Mouse (Mus musculus): Measurements from ENCODE around the gene Fgfr2.

Fgfr2 gene

DNA sequence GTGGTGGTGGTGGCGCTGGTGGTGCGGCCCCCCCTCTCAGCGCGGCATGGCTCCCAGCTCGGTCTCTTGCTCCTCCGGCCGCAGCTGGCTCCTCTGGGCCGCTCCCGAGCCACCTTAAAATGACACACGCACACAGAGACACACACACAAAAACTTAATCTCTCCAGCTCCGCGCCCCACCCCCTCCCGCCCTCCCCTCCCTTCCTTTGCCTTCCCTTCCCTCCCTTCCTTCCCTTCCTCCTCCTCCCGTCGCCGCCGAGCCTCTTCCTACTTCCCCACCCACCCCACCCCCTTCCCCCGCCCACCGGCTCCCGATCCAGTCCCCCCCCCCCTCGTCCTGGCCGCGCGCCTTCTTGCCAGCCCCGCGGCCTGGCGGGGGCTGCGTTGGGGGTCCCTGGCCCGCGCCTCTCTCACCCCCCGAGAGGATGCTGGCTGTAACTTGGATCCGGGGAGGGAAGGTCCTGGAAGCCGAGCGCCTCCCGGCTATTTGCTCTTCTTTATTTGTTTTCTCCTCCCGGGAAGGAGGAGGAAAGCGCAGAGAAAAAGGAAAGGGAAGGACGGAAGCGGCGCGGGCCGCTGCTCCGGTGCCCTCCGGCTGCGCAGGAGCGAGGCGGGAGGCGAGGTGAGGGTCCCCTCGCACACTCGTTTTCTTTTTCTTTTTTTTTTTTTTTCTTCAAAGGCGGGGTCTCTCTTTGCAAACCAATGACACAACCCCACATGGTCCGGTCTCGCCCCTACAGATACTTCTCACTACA is at the start of gene Fgfr2:
Fgfr2 (minus strand) TSS at position 107 of the 755 bp plus-strand sequence.
- DNase-seq: peak; percentile 22

- DNase-seq: no peak
These were observed 48.4 kb upstream of the Fgfr2 start for GRCm38 (mm10) chr7:133171403-133172032.

GRCm38 (mm10) chr7:133168928-133169327 is 45.8 kb upstream of the Fgfr2 start:
- DNase-seq: no peak

DNA sequence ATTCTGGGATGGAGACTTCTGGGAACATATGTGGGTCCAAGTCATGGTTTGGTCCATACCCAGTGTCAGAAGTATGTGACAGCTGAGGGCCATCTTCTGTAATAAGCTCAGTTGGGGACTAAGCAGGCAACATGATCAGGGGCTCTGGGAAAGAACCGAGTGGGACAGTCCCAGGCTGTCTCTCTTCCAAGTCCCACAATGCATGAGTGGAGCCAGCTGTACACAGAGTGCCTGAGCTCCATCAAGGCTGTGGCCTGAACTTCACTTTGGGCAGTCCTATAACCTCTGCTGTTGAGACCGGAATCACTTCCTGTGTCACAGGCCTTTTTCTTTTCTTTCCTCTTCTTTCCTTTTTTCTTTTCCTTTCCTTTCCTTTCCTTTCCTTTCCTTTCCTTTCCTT is 44.8 kb upstream of the Fgfr2 start:
- no peak for DNase-seq

- no peak for DNase-seq
These were observed 41.6 kb upstream of the Fgfr2 start for GRCm38 (mm10) chr7:133164770-133165169.

DNA sequence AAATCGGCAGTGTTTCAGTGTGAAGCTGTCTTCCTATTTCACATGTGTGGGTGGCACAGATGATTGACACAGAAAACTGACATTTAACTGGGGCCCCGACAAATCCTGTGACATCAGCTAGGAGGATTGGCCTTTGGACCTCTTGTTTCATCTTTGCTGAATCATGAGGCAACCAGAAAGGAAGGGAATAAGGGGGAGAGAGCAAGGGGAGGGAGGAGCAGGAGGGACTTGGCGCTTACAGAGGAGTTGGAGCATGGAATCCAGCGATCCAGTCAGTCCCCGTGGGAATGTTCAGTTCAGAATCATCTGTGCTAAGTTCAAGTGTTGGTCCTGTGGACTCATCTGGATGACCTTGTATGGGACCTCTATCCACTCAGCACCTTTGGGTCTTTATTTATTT is 39.9 kb upstream of the Fgfr2 start:
- DNase-seq: no peak

GRCm38 (mm10) chr7:133162131-133162530 is 39.0 kb upstream of the Fgfr2 start:
- no peak for DNase-seq

- DNase-seq: no peak
These were observed 38.4 kb upstream of the Fgfr2 start for GRCm38 (mm10) chr7:133161362-133162080.

GRCm38 (mm10) chr7:133159519-133159918 is 36.4 kb upstream of the Fgfr2 start:
- no peak for DNase-seq

GRCm38 (mm10) chr7:133155621-133156020 is 32.5 kb upstream of the Fgfr2 start:
- DNase-seq: no peak

- no peak for DNase-seq
These were observed 31.7 kb upstream of the Fgfr2 start for GRCm38 (mm10) chr7:133154846-133155245.

DNA sequence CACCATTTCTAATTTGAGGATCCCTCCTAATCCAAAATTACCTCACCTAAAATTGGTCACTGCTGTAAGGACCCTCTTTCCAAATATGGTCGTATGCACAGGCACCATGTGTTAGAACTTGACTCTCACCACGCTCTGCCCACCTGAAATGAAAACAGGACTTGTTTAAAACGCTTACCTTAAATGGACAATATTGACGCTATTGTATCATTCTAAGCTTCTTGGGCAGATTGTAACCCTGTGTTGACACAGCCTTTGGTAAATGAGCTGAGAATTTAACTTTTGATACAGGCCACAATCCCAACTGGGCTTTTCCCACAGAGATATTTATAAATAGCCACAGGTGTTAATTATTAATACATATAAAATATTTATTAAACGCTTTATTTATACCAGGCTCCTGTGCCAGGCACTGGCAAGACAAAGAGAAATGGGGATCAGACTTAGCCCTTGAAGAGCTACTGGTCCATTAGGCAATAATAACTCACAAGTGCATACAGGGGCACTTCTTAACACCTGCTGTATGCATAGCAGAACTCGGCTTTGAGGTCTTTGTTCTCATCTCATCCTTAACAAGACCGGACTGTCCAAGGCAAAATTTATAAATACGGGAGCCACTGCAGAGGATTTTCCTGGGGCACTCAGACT is 16.7 kb upstream of the Fgfr2 start:
- no peak for DNase-seq

DNA sequence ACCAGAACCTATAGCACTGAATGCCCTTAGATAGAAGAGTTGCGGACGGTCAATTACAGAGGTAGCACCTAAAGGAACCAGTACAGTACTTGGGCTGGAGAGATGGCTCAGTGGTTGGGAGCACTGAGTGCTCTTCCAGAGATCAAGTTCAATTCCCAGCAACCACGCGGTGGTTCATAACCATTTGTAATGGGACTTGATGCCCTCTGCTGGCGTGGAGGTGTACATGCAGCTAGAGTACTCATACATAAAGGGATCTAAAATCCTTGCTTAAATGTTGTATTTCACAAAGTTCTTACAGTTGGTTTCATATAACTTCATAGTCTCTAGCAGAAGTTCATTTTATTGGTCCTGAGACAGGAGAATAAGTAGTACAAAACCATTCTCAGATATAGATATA is 10.4 kb upstream of the Fgfr2 start:
- no peak for DNase-seq

GRCm38 (mm10) chr7:133132702-133133101 is 9.6 kb upstream of the Fgfr2 start:
- no peak for DNase-seq

DNA sequence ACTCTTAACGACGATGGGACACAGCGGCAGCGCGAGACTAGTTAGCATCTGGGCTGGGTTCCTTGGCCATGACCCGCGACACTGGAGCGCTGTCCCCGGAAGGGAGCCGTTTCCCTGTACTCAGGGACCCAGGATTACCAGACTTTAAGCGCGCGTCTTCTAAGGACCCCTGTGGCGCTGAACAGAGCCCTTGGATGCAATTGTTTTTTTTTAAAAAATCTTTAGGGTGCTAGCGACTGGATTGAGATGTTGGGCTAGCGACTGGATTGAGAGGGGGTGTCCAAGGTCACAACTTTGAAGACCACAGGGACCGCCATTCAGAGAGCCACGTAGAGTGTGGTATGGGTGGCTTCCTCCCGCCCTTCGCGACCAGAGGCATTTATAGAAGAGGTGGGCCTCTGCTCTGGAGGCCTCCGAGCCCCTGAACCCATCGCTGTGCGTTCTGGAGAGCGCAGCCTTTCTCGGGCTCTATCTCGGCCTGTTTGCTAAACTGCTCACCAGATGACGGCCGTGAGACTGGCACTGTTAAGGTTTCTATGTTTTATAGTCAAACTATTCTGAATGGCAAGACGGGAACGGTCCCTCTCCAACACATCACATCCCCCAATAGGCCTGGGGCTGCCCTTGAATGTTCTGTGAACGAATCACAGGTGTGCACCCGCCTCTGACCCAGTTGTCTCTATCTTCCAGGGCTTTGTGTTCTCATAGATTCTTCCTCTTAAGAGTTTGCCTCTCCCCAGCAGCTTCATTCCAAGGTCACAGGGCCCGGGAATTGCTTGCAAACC is 1.7 kb upstream of the Fgfr2 start:
- DNase-seq: no peak

DNA sequence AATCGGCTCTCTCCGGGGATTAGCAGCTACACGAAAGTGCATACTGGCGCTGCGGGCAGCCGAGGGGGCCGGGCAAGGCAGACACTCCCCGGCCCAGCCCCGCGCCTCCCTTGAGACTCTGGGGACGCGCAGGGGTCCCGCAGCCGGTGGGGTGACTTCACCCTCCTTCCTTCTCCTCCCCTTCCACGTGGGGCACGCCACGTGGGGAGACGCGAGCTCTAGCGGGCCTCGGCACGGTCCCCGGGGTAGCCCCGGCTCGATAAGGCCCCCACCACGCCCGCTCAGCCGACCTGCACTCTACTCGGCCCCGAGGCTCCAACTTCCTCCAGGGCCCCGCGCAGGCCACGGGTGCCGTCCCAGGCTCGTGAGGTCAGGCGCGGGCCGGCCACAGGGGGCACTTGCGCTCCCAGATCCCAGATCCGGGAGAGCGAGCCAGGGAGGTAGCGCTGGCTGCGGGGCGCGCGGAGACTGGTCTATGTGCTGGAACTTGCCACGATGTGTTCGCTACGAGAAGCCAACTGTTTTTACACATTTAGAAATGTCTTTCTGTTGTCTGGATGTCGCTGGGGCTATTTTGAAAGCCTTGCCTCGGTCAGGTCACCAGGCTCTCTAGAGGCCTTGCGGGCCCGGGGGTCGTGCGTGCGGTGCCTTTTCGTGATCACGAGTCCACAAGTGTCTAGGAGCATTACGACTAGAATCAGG is 1.0 kb upstream of the Fgfr2 start, which contains the start of gene Ctbp2:
Ctbp2 (minus strand) TSS at position 356 of the 702 bp plus-strand sequence.
- peak; percentile 42 for DNase-seq

DNA sequence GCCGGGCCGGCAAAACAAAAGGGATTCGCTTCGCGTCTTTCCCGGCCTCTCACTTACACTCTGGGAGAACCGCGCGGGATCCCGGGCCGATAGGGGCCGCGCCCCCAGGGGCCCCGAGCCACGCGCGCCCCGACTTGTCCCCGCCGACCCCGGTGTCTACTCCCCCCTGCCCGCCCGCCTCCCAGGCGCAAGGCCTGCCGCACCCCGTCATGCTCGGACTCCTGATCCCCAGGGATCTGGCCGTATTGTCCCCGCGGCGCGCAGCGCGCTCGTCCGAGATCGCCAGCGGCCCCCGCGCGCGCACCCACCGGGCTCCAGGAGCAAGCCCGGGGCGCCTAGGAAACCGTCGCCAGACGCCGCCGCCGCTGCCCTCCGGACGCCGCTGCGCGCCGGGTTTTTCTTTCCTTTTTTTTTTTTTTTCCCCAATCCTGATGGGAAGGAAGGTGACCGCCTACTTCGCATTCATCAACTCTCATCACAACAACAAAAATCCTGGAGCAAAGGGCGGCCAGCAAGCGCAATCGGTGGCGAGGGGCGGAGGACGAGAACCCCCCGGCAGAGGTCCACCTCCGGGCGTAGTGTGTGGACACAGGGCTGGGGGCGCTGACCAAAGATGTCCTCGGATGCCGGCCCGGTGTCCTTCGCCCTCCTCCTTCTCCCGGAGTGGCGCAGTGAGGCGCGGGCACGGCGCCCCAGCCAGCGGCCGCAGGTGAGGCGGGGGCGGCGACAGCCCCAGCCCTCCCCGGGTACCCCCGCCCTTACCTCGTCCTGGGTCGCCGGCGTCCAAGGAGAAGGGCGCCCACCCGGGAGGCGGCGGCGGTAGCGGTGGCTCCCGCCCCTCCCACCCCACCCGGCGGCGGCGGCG is 539 bp downstream of the Fgfr2 start:
- peak; percentile 23 for DNase-seq

- DNase-seq: no peak
These were observed 1.3 kb downstream of the Fgfr2 start for GRCm38 (mm10) chr7:133121661-133122378.

DNA sequence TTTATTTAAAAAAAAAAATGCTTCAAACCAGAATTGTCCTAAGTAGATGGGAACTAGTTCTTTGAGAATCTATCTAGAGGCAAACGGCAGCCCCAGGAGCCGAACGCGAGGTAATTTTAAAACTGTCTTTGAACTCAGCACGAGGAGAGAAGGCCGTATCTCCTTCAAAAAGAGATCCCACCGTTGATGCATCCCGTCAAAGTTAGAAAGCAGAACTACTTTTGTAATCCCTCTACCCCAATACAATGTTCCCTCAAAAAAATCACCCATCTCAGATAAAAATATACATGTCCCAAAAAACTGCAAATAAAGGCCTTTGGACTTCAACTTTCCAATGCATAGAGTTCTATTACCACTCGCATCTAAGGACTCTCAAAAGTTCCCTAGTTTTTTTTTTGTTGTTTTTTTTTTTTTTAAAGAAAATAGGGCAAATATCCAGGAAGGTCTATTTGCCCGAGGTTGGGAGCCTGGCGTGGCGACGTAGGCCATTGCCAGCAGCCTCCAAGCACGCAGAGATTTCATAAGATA is 2.0 kb downstream of the Fgfr2 start:
- DNase-seq: no peak

Data from right cerebral cortex, adult 18-20 months (tissue).